Mouse (Mus musculus): ENCODE data around the gene Dzank1. TPM values are rescaled to one million over a fixed set of nuclear protein-coding genes. Genes with fewer than 3 reads are reported as not detected.

Dzank1 gene
- total RNA-seq, 2 experiments from 2014 or later, result 1.8 to 2.2 TPM

DNA sequence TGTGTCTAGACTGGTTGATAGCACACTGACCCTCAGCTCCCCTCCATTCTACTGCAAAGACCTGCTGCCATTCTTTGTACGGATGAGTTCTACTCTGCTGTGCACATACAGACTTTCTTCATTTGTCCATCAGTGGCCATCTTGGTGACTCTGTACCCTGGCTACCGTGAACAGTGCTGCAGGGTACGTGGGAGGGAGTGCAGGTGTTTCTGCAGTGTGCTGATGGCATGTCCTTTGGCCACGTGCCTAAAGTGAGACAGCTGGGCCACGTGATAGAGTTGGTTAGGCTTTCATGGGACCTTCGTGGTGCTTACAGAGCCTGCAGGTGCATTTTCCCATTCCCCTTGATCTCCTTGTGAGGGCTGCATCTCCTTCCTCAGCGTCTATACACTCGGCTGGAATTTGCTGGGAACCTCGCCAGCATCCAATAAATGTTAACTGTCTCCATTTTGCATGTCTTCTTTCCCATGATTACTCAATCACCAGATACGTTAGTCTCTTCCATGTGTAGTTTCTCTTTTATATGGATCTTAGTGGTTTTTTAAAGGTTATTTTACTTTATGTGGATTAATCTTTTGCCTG lies 105.0 kb downstream of the Dzank1 start:
- no peak for DNase-seq
- intact Hi-C loops (cut with DNase I), result no loop called here

Other genes with a start within 250 kb of the Dzank1 start
- not detected for gene Ovol2, start 195.3 kb downstream of the Dzank1 start, total RNA-seq (2021)
- gene Kat14, start 158.4 kb downstream of the Dzank1 start, total RNA-seq (2021), result 10 to 100 TPM; 30.3 to 32.5 TPM
- 10 to 100 TPM in 1 of 2 experiments, 1 to 10 TPM in 1; 9.1 to 14.1 TPM for gene Pet117, start 158.4 kb downstream of the Dzank1 start, total RNA-seq (2021)
- gene Polr3f, start 304 bp upstream of the Dzank1 start, total RNA-seq (2021), result 10 to 100 TPM; 14.6 to 16.9 TPM
- gene Rbbp9, start 23.5 kb upstream of the Dzank1 start, total RNA-seq (2021), result 10 to 100 TPM; 14.4 to 15.0 TPM
- 10 to 100 TPM; 32.4 to 36.6 TPM for gene Sec23b, start 28.8 kb upstream of the Dzank1 start, total RNA-seq (2021)
- 10 to 100 TPM; 65.4 to 67.9 TPM for gene Smim26, start 66.6 kb upstream of the Dzank1 start, total RNA-seq (2021)
- 10 to 100 TPM; 11.3 to 11.5 TPM for gene Dtd1, start 72.5 kb upstream of the Dzank1 start, total RNA-seq (2021)

Measured in heart, postnatal 10 days (tissue).